Mouse (Mus musculus): ENCODE results near the gene Ckmt2. TPM values are rescaled to one million over a fixed set of nuclear protein-coding genes. Genes with fewer than 3 reads are reported as not detected.
A peak's percentile ranks its signal among the peaks of the same experiment; 100 is the strongest.

The Ckmt2 gene
- polyA plus RNA-seq, 1 experiment from 2014 or later = not detected

GRCm38 (mm10) chr13:91827876-91828275, 48.8 kb downstream of the Ckmt2 start:
- H3K4me2 ChIP-seq (ENCODE audit: low read length) = no peak overlapping the region
- no peak overlapping the region for H3K9ac ChIP-seq (ENCODE audit: low read depth, low read length)
- H3K4me1 ChIP-seq (ENCODE audit: control insufficient read depth, insufficient read depth, low read length) = no peaks in the 10 kb centered on the region
- no peak overlapping the region for H3K4me3 ChIP-seq (ENCODE audit: low read depth, low read length)
- H3K9me3 ChIP-seq (replicated peaks; ENCODE audit: control insufficient read depth, low read length, poor library complexity, severe bottlenecking) = no peaks in the 10 kb centered on the region
- ATAC-seq = no peak
- no peaks in the 10 kb centered on the region for H3K36me3 ChIP-seq (ENCODE audit: control insufficient read depth, insufficient read depth, low read length)
- no peak overlapping the region for H3K27ac ChIP-seq (ENCODE audit: low read length)
- H3K27me3 ChIP-seq (ENCODE audit: control insufficient read depth, insufficient read depth, low read depth, low read length) = no peaks in the 10 kb centered on the region

- Histone ChIP-seq H3K4me2 (ENCODE audit: low read length) (no peak overlapping the region), H3K4me1 (ENCODE audit: control insufficient read depth, insufficient read depth, low read length) (no peaks in the 10 kb centered on the region), H3K27ac (ENCODE audit: low read length) (no peak overlapping the region), H3K36me3 (ENCODE audit: control insufficient read depth, insufficient read depth, low read length) (no peaks in the 10 kb centered on the region), H3K9ac (ENCODE audit: low read depth, low read length) (no peak overlapping the region), H3K27me3 (ENCODE audit: control insufficient read depth, insufficient read depth, low read depth, low read length) (no peaks in the 10 kb centered on the region), H3K9me3 (replicated peaks; ENCODE audit: control insufficient read depth, low read length, poor library complexity, severe bottlenecking) (no peaks in the 10 kb centered on the region), H3K4me3 (ENCODE audit: low read depth, low read length) (no peak overlapping the region)
- ATAC-seq = no peak
- WGBS = 84% methylated on average over 2 of the region's 2 CpGs
These were observed 50.6 kb downstream of the Ckmt2 start for GRCm38 (mm10) chr13:91826066-91826465.

- Histone ChIP-seq H3K27ac (ENCODE audit: low read length) (no peak overlapping the region), H3K4me3 (ENCODE audit: low read depth, low read length) (no peak overlapping the region), H3K27me3 (ENCODE audit: control insufficient read depth, insufficient read depth, low read depth, low read length) (no peaks in the 10 kb centered on the region), H3K4me1 (ENCODE audit: control insufficient read depth, insufficient read depth, low read length) (no peaks in the 10 kb centered on the region), H3K9ac (ENCODE audit: low read depth, low read length) (no peak overlapping the region), H3K9me3 (replicated peaks; ENCODE audit: control insufficient read depth, low read length, poor library complexity, severe bottlenecking) (no peaks in the 10 kb centered on the region), H3K36me3 (ENCODE audit: control insufficient read depth, insufficient read depth, low read length) (no peaks in the 10 kb centered on the region), H3K4me2 (ENCODE audit: low read length) (no peak overlapping the region)
- 82% methylated on average over 4 of the region's 4 CpGs for WGBS
- no peak for ATAC-seq
These were observed 51.7 kb downstream of the Ckmt2 start for GRCm38 (mm10) chr13:91824845-91825550.

- no peak overlapping the region for H3K4me2 ChIP-seq (ENCODE audit: low read length)
- no peak for ATAC-seq
- H3K36me3 ChIP-seq (ENCODE audit: control insufficient read depth, insufficient read depth, low read length) = no peaks in the 10 kb centered on the region
- no peak overlapping the region for H3K9ac ChIP-seq (ENCODE audit: low read depth, low read length)
- H3K4me1 ChIP-seq (ENCODE audit: control insufficient read depth, insufficient read depth, low read length) = no peaks in the 10 kb centered on the region
- H3K27me3 ChIP-seq (ENCODE audit: control insufficient read depth, insufficient read depth, low read depth, low read length) = no peaks in the 10 kb centered on the region
- H3K27ac ChIP-seq (ENCODE audit: low read length) = no peak overlapping the region
- 85% methylated on average over 6 of the region's 6 CpGs for WGBS
- H3K9me3 ChIP-seq (replicated peaks; ENCODE audit: control insufficient read depth, low read length, poor library complexity, severe bottlenecking) = no peaks in the 10 kb centered on the region
- H3K4me3 ChIP-seq (ENCODE audit: low read depth, low read length) = no peak overlapping the region
These were observed 53.0 kb downstream of the Ckmt2 start for GRCm38 (mm10) chr13:91823735-91824134.

- ATAC-seq = no peak
- no peak overlapping the region for H3K9ac ChIP-seq (ENCODE audit: low read depth, low read length)
- H3K27me3 ChIP-seq (ENCODE audit: control insufficient read depth, insufficient read depth, low read depth, low read length) = no peaks in the 10 kb centered on the region
- H3K9me3 ChIP-seq (replicated peaks; ENCODE audit: control insufficient read depth, low read length, poor library complexity, severe bottlenecking) = no peaks in the 10 kb centered on the region
- no peak overlapping the region for H3K4me2 ChIP-seq (ENCODE audit: low read length)
- H3K4me1 ChIP-seq (ENCODE audit: control insufficient read depth, insufficient read depth, low read length) = no peaks in the 10 kb centered on the region
- H3K4me3 ChIP-seq (ENCODE audit: low read depth, low read length) = no peak overlapping the region
- WGBS = 91% methylated on average over 5 of the region's 5 CpGs
- no peaks in the 10 kb centered on the region for H3K36me3 ChIP-seq (ENCODE audit: control insufficient read depth, insufficient read depth, low read length)
- H3K27ac ChIP-seq (ENCODE audit: low read length) = no peak overlapping the region
These were observed 62.0 kb downstream of the Ckmt2 start for GRCm38 (mm10) chr13:91814670-91815069.

GRCm38 (mm10) chr13:91809476-91809875, 67.2 kb downstream of the Ckmt2 start:
- peaks cover 8% of the 10 kb centered on the region; the same call in 1 of the 2 replicates for H3K36me3 ChIP-seq (ENCODE audit: control insufficient read depth, insufficient read depth, low read length)
- H3K9me3 ChIP-seq (replicated peaks; ENCODE audit: control insufficient read depth, low read length, poor library complexity, severe bottlenecking) = no peaks in the 10 kb centered on the region
- no peak overlapping the region for H3K4me3 ChIP-seq (ENCODE audit: low read depth, low read length)
- no peaks in the 10 kb centered on the region for H3K27me3 ChIP-seq (ENCODE audit: control insufficient read depth, insufficient read depth, low read depth, low read length)
- no peak for ATAC-seq
- H3K4me2 ChIP-seq (ENCODE audit: low read length) = no peak overlapping the region
- peaks cover 10% of the 10 kb centered on the region for H3K4me1 ChIP-seq (ENCODE audit: control insufficient read depth, insufficient read depth, low read length)
- H3K27ac ChIP-seq (ENCODE audit: low read length) = no peak overlapping the region
- WGBS = 46% methylated on average over 2 of the region's 2 CpGs
- no peak overlapping the region for H3K9ac ChIP-seq (ENCODE audit: low read depth, low read length)

- no peak for ATAC-seq
- peak overlapping the region; percentile 95 for H3K27ac ChIP-seq (ENCODE audit: low read length)
- H3K4me1 ChIP-seq (ENCODE audit: control insufficient read depth, insufficient read depth, low read length) = peaks cover 10% of the 10 kb centered on the region
- peak overlapping the region; percentile 95 for H3K9ac ChIP-seq (ENCODE audit: low read depth, low read length)
- H3K9me3 ChIP-seq (replicated peaks; ENCODE audit: control insufficient read depth, low read length, poor library complexity, severe bottlenecking) = no peaks in the 10 kb centered on the region
- 34% methylated on average over 20 of the region's 20 CpGs for WGBS
- H3K27me3 ChIP-seq (ENCODE audit: control insufficient read depth, insufficient read depth, low read depth, low read length) = no peaks in the 10 kb centered on the region
- peak overlapping the region; percentile 56 for H3K4me2 ChIP-seq (ENCODE audit: low read length)
- peak overlapping the region; percentile 72 for H3K4me3 ChIP-seq (ENCODE audit: low read depth, low read length)
- peaks cover 12% of the 10 kb centered on the region; the same call in 1 of the 2 replicates for H3K36me3 ChIP-seq (ENCODE audit: control insufficient read depth, insufficient read depth, low read length)
These were observed 68.7 kb downstream of the Ckmt2 start for GRCm38 (mm10) chr13:91807874-91808575.

- Histone ChIP-seq H3K36me3 (ENCODE audit: control insufficient read depth, insufficient read depth, low read length) (peaks cover 12% of the 10 kb centered on the region; the same call in 1 of the 2 replicates), H3K27ac (ENCODE audit: low read length) (peak within 1 kb of the TSS; percentile 95), H3K9ac (ENCODE audit: low read depth, low read length) (peak within 1 kb of the TSS; percentile 95), H3K4me2 (ENCODE audit: low read length) (peak within 1 kb of the TSS; percentile 56), H3K27me3 (ENCODE audit: control insufficient read depth, insufficient read depth, low read depth, low read length) (no peaks in the 10 kb centered on the region), H3K4me3 (ENCODE audit: low read depth, low read length) (peak within 1 kb of the TSS; percentile 72), H3K4me1 (ENCODE audit: control insufficient read depth, insufficient read depth, low read length) (peaks cover 10% of the 10 kb centered on the region), H3K9me3 (replicated peaks; ENCODE audit: control insufficient read depth, low read length, poor library complexity, severe bottlenecking) (no peaks in the 10 kb centered on the region)
- WGBS = under 1% methylated on average over 48 of the region's 50 CpGs
- peak; percentile 100 for ATAC-seq
These were observed 69.4 kb downstream of the Ckmt2 start, which contains the start of gene Zcchc9 for GRCm38 (mm10) chr13:91807155-91807839. Gene Zcchc9 (minus strand): TSS chr13:91807705.

Data from midbrain, embryonic 16.5 days (tissue).